Comparison of ENCODE assay signal across 14 mouse cellular contexts in genomic region chr12:5246193-5246621, GRCm38 (mm10).
DNase-seq lines count a peak whose midpoint lies in the region; ATAC-seq and TF ChIP-seq lines count a peak whose summit lies in the region.
"Had no signal": no experiment of that assay in that cellular context is flagged by ENCODE, and none has a peak within 500 bp of the region (broad histone marks: within the 10 kb centered on the region; RNA-seq: fewer than 3 reads in every experiment).

No protein-coding gene starts in this region.

- no peak for DNase-seq in heart, adult 8-10 months (ENCODE audit: low spot score)
- peak; percentile 38 for DNase-seq in ovary, adult 18-20 months (ENCODE audit: low spot score)
- no peak for DNase-seq in ovary, postnatal 10 days (ENCODE audit: low spot score)
- peak; percentile 12 to 15 for DNase-seq in heart, postnatal 10 days
- DNase-seq in thymus, postnatal 25 days: no peak
- no peak for DNase-seq in lung, adult 2 months
- DNase-seq: right cerebral cortex, postnatal 4 days; thymus, postnatal 36 days had no signal

- H3K27me3 ChIP-seq in heart, embryonic 12.5 days (replicated peaks): no peaks in the 10 kb centered on the region
- H3K27me3 ChIP-seq: liver, embryonic 12.5 days had no signal

- WGBS in heart, embryonic 12.5 days: 41% methylated on average over 9 of the region's 9 CpGs
- 74% methylated on average over 9 of the region's 9 CpGs for WGBS in lung, adult 2 months

- no peak for TF ChIP-seq POLR2A in lung, adult 2 months (IDR thresholded peaks at IDR 0.05; ENCODE audit: borderline replicate concordance, extremely low read depth, low read depth, low read length)

- no peaks in the 10 kb centered on the region for H3K9me3 ChIP-seq in heart, embryonic 12.5 days (replicated peaks)
- H3K9me3 ChIP-seq: liver, embryonic 12.5 days had no signal

- H3K4me3 ChIP-seq in heart, embryonic 12.5 days: no peak overlapping the region
- no peak overlapping the region for H3K4me3 ChIP-seq in lung, adult 2 months (replicated peaks; ENCODE audit: extremely low read depth, low read depth, low read length)
- H3K4me3 ChIP-seq: erythroblast, embryonic 14.5 days; heart, adult 2 months; liver, embryonic 12.5 days had no signal

- intact Hi-C loops in heart, postnatal 10 days (cut with DNase I): no loop called here

- peaks cover 42% of the 10 kb centered on the region for H3K4me1 ChIP-seq in heart, embryonic 12.5 days (replicated peaks)
- H3K4me1 ChIP-seq in lung, adult 2 months (ENCODE audit: control insufficient read depth, insufficient read depth, low read length): no peaks in the 10 kb centered on the region
- H3K4me1 ChIP-seq: liver, embryonic 12.5 days had no signal

- no peak overlapping the region for H3K27ac ChIP-seq in heart, embryonic 12.5 days (ENCODE audit: poor library complexity, severe bottlenecking)
- H3K27ac ChIP-seq: heart, adult 2 months; liver, embryonic 12.5 days had no signal

- no peak for TF ChIP-seq CTCF in lung, adult 2 months (IDR thresholded peaks at IDR 0.05; ENCODE audit: insufficient read depth, low read length)

- H3K36me3 ChIP-seq in heart, embryonic 12.5 days: no peaks in the 10 kb centered on the region
- H3K36me3 ChIP-seq: liver, embryonic 12.5 days had no signal

- ATAC-seq in heart, embryonic 12.5 days (ENCODE audit: insufficient number of reproducible peaks, low FRiP score): peak; percentile 46; the same call in 1 of the 2 replicates
- ATAC-seq: activated CD4-positive, CD25-positive, alpha-beta regulatory T cell, adult 4 months; liver, embryonic 12.5 days had no signal

- H3K9ac ChIP-seq in heart, embryonic 12.5 days: no peak overlapping the region
- H3K9ac ChIP-seq: liver, embryonic 12.5 days had no signal

- no peak overlapping the region for H3K4me2 ChIP-seq in heart, embryonic 12.5 days
- H3K4me2 ChIP-seq: liver, embryonic 12.5 days; midbrain, embryonic 11.5 days had no signal

Comparison
In these comparisons a context has a peak if more than half of its experiments do, and no peak if none do; other contexts are left out.
1. DNase-seq: peak in ovary, adult 18-20 months (single experiment) and heart, postnatal 10 days (2 of 2); none in heart, adult 8-10 months (single experiment), ovary, postnatal 10 days (single experiment), thymus, postnatal 25 days (single experiment) and lung, adult 2 months (single experiment).